Mouse (Mus musculus): ENCODE results near the gene Orai3. TPM values are rescaled to one million over a fixed set of nuclear protein-coding genes. Genes with fewer than 3 reads are reported as not detected.
"Not testable (repeated sequence)": the region's sequence is repeated elsewhere in the genome, so short reads cannot be mapped to it uniquely, and the experiment has no call there.

Gene Orai3
- 10.2 and 14.7 TPM in 2 replicates for total RNA-seq (2014; rRNA removed)
- 21.1 and 26.6 TPM in 2 replicates for polyA plus RNA-seq (2012; rRNA removed)

DNA sequence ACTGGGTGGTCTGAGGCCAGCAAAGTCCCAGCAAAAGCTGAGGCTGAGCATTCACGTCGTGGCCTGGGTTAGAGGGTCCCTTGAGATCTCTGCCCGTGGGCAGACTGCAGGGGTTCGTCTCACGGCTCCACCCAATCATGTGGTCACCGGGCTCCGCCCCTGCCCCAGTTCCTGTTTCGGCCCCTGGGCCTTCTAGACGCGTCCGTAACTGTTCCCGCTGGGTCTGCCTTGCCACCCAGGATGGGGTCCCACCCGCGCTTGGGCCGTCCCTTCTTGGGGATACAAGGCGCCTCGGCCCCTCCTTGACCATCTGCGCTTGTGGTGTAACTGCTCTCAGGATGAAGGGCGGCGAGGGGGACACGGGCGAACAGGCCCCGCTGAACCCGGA, at the start of gene Orai3:
TSS of gene Orai3 (plus strand) at position 165 of the 388 bp plus-strand sequence.
- peak within 1 kb of the TSS; percentile 96 for H3K4me3 ChIP-seq (ENCODE audit: insufficient read depth, low read depth, low read length)
- 0% methylated on average over 24 of the region's 24 CpGs for WGBS
- no peaks in the 10 kb centered on the region; the same call in 1 of the 2 replicates for H3K79me2 ChIP-seq (ENCODE audit: control insufficient read depth, insufficient read depth, low read length)
- H3K27ac ChIP-seq (replicated peaks; ENCODE audit: insufficient read depth, low read depth, low read length), result peak within 1 kb of the TSS; percentile 87
- no peaks in the 10 kb centered on the region for H3K27me3 ChIP-seq (ENCODE audit: control insufficient read depth, insufficient read depth, low read length)
- no peaks in the 10 kb centered on the region for H3K36me3 ChIP-seq (ENCODE audit: control insufficient read depth, insufficient read depth, low read length)
- H3K9ac ChIP-seq (ENCODE audit: low read depth, low read length), result peak within 1 kb of the TSS; percentile 98
- DNase-seq (ENCODE audit: extremely low read depth, low read depth, low spot score), result peak; percentile 77
- peaks cover 12% of the 10 kb centered on the region for H3K4me1 ChIP-seq (ENCODE audit: control insufficient read depth, insufficient read depth, low read length)
- TF ChIP-seq POLR2A (IDR thresholded peaks at IDR 0.05; ENCODE audit: extremely low read depth, insufficient read depth, low read length), result peak; percentile 93
- no peak for TF ChIP-seq CTCF (IDR thresholded peaks at IDR 0.05; ENCODE audit: low read depth, low read length)

DNA sequence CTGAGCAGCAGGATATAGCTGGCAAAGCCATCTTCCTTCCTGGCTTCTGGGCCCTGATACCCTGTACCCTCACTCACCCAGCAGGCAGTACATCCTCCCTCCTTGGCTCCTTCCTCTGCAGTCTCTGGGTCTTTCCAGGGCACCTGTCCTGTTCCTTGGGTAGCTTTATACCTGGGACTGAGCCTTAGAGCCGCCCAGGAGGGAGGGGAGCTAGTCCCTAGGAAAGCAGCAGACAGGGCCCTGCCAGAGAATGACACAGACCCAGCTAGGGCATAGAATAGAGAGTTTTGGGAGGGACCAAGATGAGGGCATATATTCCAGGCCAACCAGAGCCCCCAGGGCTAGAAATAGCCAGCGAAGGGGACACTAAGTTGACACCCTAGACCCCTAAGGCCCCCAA, 44.1 kb upstream of the Orai3 start:
- no peaks in the 10 kb centered on the region for H3K27me3 ChIP-seq (ENCODE audit: control insufficient read depth, insufficient read depth, low read length)
- H3K4me3 ChIP-seq (ENCODE audit: insufficient read depth, low read depth, low read length), result no peak overlapping the region
- no peak for DNase-seq (ENCODE audit: extremely low read depth, low read depth, low spot score)
- no peak overlapping the region for H3K9ac ChIP-seq (ENCODE audit: low read depth, low read length)
- 95% methylated on average over 2 of the region's 2 CpGs for WGBS
- H3K36me3 ChIP-seq (ENCODE audit: control insufficient read depth, insufficient read depth, low read length), result no peaks in the 10 kb centered on the region
- no peaks in the 10 kb centered on the region for H3K4me1 ChIP-seq (ENCODE audit: control insufficient read depth, insufficient read depth, low read length)
- no peak overlapping the region for H3K27ac ChIP-seq (replicated peaks; ENCODE audit: insufficient read depth, low read depth, low read length)
- TF ChIP-seq POLR2A (IDR thresholded peaks at IDR 0.05; ENCODE audit: extremely low read depth, insufficient read depth, low read length), result no peak
- TF ChIP-seq CTCF (IDR thresholded peaks at IDR 0.05; ENCODE audit: low read depth, low read length), result no peak
- H3K79me2 ChIP-seq (ENCODE audit: control insufficient read depth, insufficient read depth, low read length), result no peaks in the 10 kb centered on the region

DNA sequence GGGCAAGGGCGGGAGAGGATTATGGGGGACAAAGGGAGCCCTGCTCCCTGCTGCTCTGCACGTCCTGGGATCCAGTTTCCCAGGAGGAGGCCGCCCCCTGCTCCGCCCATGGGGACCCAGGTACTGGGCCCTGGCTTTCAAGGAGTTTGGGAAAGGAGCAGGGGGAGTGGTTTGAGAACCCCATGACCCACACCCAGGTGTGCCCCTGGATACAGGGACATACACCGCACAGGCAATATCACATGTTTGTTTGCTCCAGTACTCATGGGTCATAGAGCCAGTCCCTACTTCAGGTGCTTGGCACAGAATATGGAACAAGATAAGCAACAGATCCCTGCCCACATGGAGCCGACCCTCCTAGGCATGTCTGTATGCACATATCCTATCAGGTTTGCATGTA, 43.7 kb upstream of the Orai3 start:
- DNase-seq (ENCODE audit: extremely low read depth, low read depth, low spot score), result no peak
- Histone ChIP-seq H3K9ac (ENCODE audit: low read depth, low read length) (no peak overlapping the region), H3K4me3 (ENCODE audit: insufficient read depth, low read depth, low read length) (no peak overlapping the region), H3K27me3 (ENCODE audit: control insufficient read depth, insufficient read depth, low read length) (no peaks in the 10 kb centered on the region), H3K79me2 (ENCODE audit: control insufficient read depth, insufficient read depth, low read length) (no peaks in the 10 kb centered on the region), H3K36me3 (ENCODE audit: control insufficient read depth, insufficient read depth, low read length) (no peaks in the 10 kb centered on the region), H3K4me1 (ENCODE audit: control insufficient read depth, insufficient read depth, low read length) (no peaks in the 10 kb centered on the region), H3K27ac (replicated peaks; ENCODE audit: insufficient read depth, low read depth, low read length) (no peak overlapping the region)
- 91% methylated on average over 6 of the region's 6 CpGs for WGBS
- no peak for TF ChIP-seq POLR2A (IDR thresholded peaks at IDR 0.05; ENCODE audit: extremely low read depth, insufficient read depth, low read length)
- TF ChIP-seq CTCF (IDR thresholded peaks at IDR 0.05; ENCODE audit: low read depth, low read length), result no peak

DNA sequence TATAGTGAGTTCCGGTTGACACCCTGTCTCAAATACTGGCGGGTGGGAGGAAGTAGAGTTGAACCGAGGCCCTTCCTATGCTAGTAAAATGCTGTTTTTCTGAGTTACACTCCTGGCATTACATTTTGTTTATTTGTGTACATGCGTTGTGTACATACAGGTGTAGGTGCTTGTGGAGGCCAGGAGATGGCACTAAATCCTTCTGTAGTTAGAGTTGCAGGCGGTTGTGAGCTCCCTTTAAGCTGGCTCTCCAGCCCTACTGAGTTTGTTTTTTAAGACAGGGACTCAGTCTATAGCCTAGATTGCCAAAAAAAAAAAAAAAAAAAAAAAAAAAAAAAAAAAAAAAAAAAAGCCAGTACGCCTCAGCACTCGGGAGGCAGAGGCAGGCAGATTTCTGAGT, 41.7 kb upstream of the Orai3 start:
- Histone ChIP-seq H3K27me3 (ENCODE audit: control insufficient read depth, insufficient read depth, low read length) (no peaks in the 10 kb centered on the region), H3K4me1 (ENCODE audit: control insufficient read depth, insufficient read depth, low read length) (no peaks in the 10 kb centered on the region), H3K36me3 (ENCODE audit: control insufficient read depth, insufficient read depth, low read length) (no peaks in the 10 kb centered on the region), H3K4me3 (ENCODE audit: insufficient read depth, low read depth, low read length) (no peak overlapping the region), H3K9ac (ENCODE audit: low read depth, low read length) (no peak overlapping the region), H3K79me2 (ENCODE audit: control insufficient read depth, insufficient read depth, low read length) (no peaks in the 10 kb centered on the region), H3K27ac (replicated peaks; ENCODE audit: insufficient read depth, low read depth, low read length) (no peak overlapping the region)
- WGBS, result 83% methylated on average over 7 of the region's 7 CpGs
- no peak for TF ChIP-seq CTCF (IDR thresholded peaks at IDR 0.05; ENCODE audit: low read depth, low read length)
- no peak for TF ChIP-seq POLR2A (IDR thresholded peaks at IDR 0.05; ENCODE audit: extremely low read depth, insufficient read depth, low read length)
- no peak for DNase-seq (ENCODE audit: extremely low read depth, low read depth, low spot score)

DNA sequence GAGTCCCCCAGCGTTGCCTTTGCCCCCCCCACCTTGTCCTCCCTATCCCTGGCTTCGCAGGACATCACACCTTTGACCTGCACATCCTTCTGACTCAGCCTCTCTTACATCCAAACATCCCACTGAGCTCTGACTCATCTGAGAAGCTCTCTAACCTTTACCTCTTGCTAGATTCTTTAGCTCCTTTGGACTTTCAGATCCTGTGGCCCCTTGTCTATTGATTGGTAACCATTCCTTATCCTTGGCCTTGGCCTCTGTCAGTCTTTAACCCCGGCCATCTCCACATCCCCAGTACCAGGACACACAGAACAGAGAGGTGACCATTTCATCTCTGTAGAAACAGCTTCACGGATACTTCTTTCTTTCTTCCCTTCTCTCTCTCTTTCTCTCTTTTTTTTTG, 39.4 kb upstream of the Orai3 start:
- H3K36me3 ChIP-seq (ENCODE audit: control insufficient read depth, insufficient read depth, low read length), result no peaks in the 10 kb centered on the region
- no peak overlapping the region for H3K9ac ChIP-seq (ENCODE audit: low read depth, low read length)
- 69% methylated on average over 4 of the region's 4 CpGs for WGBS
- no peaks in the 10 kb centered on the region for H3K79me2 ChIP-seq (ENCODE audit: control insufficient read depth, insufficient read depth, low read length)
- H3K4me3 ChIP-seq (ENCODE audit: insufficient read depth, low read depth, low read length), result no peak overlapping the region
- H3K27ac ChIP-seq (replicated peaks; ENCODE audit: insufficient read depth, low read depth, low read length), result no peak overlapping the region
- no peaks in the 10 kb centered on the region for H3K27me3 ChIP-seq (ENCODE audit: control insufficient read depth, insufficient read depth, low read length)
- no peaks in the 10 kb centered on the region for H3K4me1 ChIP-seq (ENCODE audit: control insufficient read depth, insufficient read depth, low read length)
- DNase-seq (ENCODE audit: extremely low read depth, low read depth, low spot score), result no peak
- TF ChIP-seq CTCF (IDR thresholded peaks at IDR 0.05; ENCODE audit: low read depth, low read length) (no peak), POLR2A (IDR thresholded peaks at IDR 0.05; ENCODE audit: extremely low read depth, insufficient read depth, low read length) (no peak)

DNA sequence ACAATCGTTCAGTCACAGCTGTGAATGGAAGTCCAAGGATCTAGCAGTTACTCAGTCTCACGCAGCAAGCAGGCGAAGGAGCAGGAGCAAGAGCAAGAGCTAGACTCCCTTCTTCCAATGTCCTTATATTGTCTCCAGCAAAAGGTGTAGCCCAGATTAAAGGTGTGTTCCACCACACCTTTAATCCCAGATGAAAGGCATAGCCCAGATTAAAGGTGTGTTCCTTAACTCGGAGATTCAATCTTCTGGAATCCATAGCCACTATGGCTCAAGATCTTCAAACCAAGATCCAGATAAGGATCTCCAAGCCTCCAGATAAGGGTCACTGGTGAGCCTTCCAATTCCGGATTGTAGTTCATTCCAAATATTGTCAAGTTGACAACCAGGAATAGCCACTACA, 37.5 kb upstream of the Orai3 start, which contains the start of gene Ctf2:
TSS of gene Ctf2 (minus strand) at position 101 of the 400 bp plus-strand sequence.
- H3K79me2 ChIP-seq (ENCODE audit: control insufficient read depth, insufficient read depth, low read length); DNase-seq (ENCODE audit: extremely low read depth, low read depth, low spot score); H3K36me3 ChIP-seq (ENCODE audit: control insufficient read depth, insufficient read depth, low read length); H3K4me1 ChIP-seq (ENCODE audit: control insufficient read depth, insufficient read depth, low read length); H3K27me3 ChIP-seq (ENCODE audit: control insufficient read depth, insufficient read depth, low read length); H3K9ac ChIP-seq (ENCODE audit: low read depth, low read length); H3K27ac ChIP-seq (replicated peaks; ENCODE audit: insufficient read depth, low read depth, low read length); H3K4me3 ChIP-seq (ENCODE audit: insufficient read depth, low read depth, low read length): not testable (repeated sequence)
- 83% methylated on average over 1 of the region's 5 CpGs for WGBS
